Mouse (Mus musculus): ENCODE data around the gene Pifo.

GRCm38 (mm10) chr3:106001416-106002370 lies 12.8 kb downstream of the Pifo start:
- TF ChIP-seq GATA1 (IDR thresholded peaks at IDR 0.05; ENCODE audit: low read length) (no peak), TAL1 (IDR thresholded peaks at IDR 0.05; ENCODE audit: low read length) (no peak)

Data from erythroblast, embryonic 14.5 days (primary cell).